Mouse (Mus musculus): ENCODE data around the gene Chdh. TPM values are rescaled to one million over a fixed set of nuclear protein-coding genes. Genes with fewer than 3 reads are reported as not detected.
A peak's percentile ranks its signal among the peaks of the same experiment; 100 is the strongest.

Chdh gene
- 2.4 TPM in 2 replicates for polyA plus RNA-seq (2012; rRNA removed)
- polyA plus RNA-seq (2014; fragmentation: Nextera tagmentation; extraction: Ambion mirVana), result 1.2 and 1.5 TPM in 2 replicates

GRCm38 (mm10) chr14:30008733-30009575 lies at the start of gene Chdh, which contains the start of gene Il17rb:
Gene Chdh, plus strand, starts transcription at chr14:30009023.
Gene Il17rb, minus strand, starts transcription at chr14:30008896.
- Histone ChIP-seq H3K9me3 (ENCODE audit: control insufficient read depth, low read length) (no peaks in the 10 kb centered on the region), H3K4me1 (replicated peaks; ENCODE audit: control insufficient read depth in 2 of 2, insufficient read depth in 2 of 2, low read length in 1 of 2) (no peaks in the 10 kb centered on the region; a peak in 1 of 4 replicates), H3K4me2 (ENCODE audit: low read depth) (peak within 1 kb of the TSS; percentile 52), H3K9ac (replicated peaks) (0 out of 2 replicates have a peak within 1 kb of the TSS, but pooled peaks have one; percentile 1), H3K27me3 (ENCODE audit: control insufficient read depth, insufficient read depth, low read length) (peaks cover 19% of the 10 kb centered on the region), H3K27ac (no peak within 1 kb of the TSS), H3K4me3 (ENCODE audit: insufficient read depth in 1 of 2, low read depth in 2 of 2, low read length in 2 of 2) (peak within 1 kb of the TSS; percentile 24 to 46), H3K36me3 (replicated peaks; ENCODE audit: control insufficient read depth, insufficient read depth, low read depth) (no peaks in the 10 kb centered on the region)
- DNase-seq (ENCODE audit: low read depth in 3 of 3, low spot score in 3 of 3) (no peak), ATAC-seq (ENCODE audit: insufficient read depth) (peak; percentile 60)
- WGBS (ENCODE audit: insufficient replicate concordance), result 8% methylated on average over 52 of the region's 54 CpGs
- TF ChIP-seq CTCF (IDR thresholded peaks at IDR 0.05; ENCODE audit: low read depth) (no peak), EP300 (IDR thresholded peaks at IDR 0.05; ENCODE audit: low read depth) (no peak)

DNA sequence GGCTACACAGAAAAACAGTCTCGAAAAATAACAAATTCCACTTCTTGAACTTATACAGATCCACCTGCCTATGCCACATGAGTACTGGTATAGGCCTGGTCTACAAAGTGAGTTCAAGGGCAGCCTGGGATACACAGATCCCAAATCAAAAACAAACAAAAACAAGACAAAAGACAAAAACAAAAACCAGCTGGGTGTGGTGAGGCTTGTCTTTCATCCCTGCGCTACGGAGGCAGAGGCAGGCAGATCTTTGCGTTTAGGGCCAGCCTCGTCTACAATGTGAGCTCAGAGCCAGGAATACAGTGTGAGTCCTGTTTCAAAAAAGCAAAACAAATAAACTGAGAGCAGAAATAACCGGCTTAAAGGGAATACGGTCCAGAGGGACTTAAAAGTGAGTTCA lies 41.2 kb upstream of the Chdh start:
- no peak for DNase-seq (ENCODE audit: low read depth in 3 of 3, low spot score in 3 of 3)
- Histone ChIP-seq H3K27ac (peak overlapping the region; percentile 48; the same call in 1 of the 2 replicates), H3K4me3 (ENCODE audit: insufficient read depth in 1 of 2, low read depth in 2 of 2, low read length in 2 of 2) (peak overlapping the region; percentile 84 to 86), H3K9ac (replicated peaks) (peak overlapping the region; percentile 66), H3K27me3 (ENCODE audit: control insufficient read depth, insufficient read depth, low read length) (no peaks in the 10 kb centered on the region), H3K9me3 (ENCODE audit: control insufficient read depth, low read length) (no peaks in the 10 kb centered on the region), H3K36me3 (replicated peaks; ENCODE audit: control insufficient read depth, insufficient read depth, low read depth) (peaks cover 21% of the 10 kb centered on the region), H3K4me2 (ENCODE audit: low read depth) (peak overlapping the region; percentile 73), H3K4me1 (replicated peaks; ENCODE audit: control insufficient read depth in 2 of 2, insufficient read depth in 2 of 2, low read length in 1 of 2) (peaks cover 12 to 17% of the 10 kb centered on the region in 2 experiments)
- 50% methylated on average over 7 of the region's 7 CpGs for WGBS (ENCODE audit: insufficient replicate concordance)
- TF ChIP-seq CTCF (IDR thresholded peaks at IDR 0.05; ENCODE audit: low read depth), result no peak
- TF ChIP-seq EP300 (IDR thresholded peaks at IDR 0.05; ENCODE audit: low read depth), result no peak
- ATAC-seq (ENCODE audit: insufficient read depth), result no peak; the same call in 1 of the 2 replicates

DNA sequence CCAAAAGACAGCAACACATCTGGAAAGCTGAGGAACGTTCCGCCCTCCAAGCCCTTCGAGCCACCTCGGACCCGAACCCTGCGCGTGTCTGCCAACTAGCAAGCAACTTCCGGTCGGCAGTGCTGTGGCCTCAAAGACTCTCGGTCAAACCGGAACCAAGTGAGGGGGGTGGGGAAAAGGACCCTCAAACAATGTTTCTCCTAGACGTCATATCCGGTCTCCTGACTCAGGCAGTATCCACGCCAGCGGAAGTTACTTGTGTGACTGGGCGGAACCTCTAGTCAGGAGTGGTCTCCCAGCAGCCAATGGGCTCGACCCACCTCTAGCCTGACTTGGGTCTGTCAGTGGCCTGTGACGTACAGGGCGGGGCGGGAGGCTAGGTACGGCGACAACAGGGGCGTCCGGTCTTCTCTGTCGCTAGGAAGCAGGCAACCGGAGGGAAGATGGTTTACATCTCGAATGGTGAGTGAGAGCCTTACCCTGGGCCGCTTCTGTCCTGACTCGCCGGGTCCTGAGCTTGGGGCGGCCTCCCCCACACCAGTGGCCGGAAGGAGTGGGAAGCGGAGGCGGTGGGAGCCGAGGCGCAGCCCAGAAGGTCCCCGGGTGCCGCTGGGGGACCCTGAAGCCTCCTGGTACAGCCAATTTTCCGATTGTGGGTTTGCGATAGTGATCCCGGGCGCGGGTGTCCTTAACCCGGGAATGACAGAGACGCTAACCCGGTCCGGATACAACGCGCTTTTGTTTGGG lies 40.6 kb upstream of the Chdh start, which contains the start of gene Selenok:
Gene Selenok, plus strand, starts transcription at position 234 of the 747 bp plus-strand sequence.
- H3K4me2 ChIP-seq (ENCODE audit: low read depth), result peak within 1 kb of the TSS; percentile 73
- H3K27ac ChIP-seq, result peak within 1 kb of the TSS; percentile 82
- H3K9me3 ChIP-seq (ENCODE audit: control insufficient read depth, low read length), result no peaks in the 10 kb centered on the region
- peak within 1 kb of the TSS; percentile 84 to 86 for H3K4me3 ChIP-seq (ENCODE audit: insufficient read depth in 1 of 2, low read depth in 2 of 2, low read length in 2 of 2)
- ATAC-seq (ENCODE audit: insufficient read depth) (peak; percentile 100), DNase-seq (ENCODE audit: low read depth in 3 of 3, low spot score in 3 of 3) (peak; percentile 95 to 98 (median 97))
- peaks cover 12 to 17% of the 10 kb centered on the region in 2 experiments for H3K4me1 ChIP-seq (replicated peaks; ENCODE audit: control insufficient read depth in 2 of 2, insufficient read depth in 2 of 2, low read length in 1 of 2)
- H3K27me3 ChIP-seq (ENCODE audit: control insufficient read depth, insufficient read depth, low read length), result no peaks in the 10 kb centered on the region
- TF ChIP-seq EP300 (IDR thresholded peaks at IDR 0.05; ENCODE audit: low read depth) (no peak), CTCF (IDR thresholded peaks at IDR 0.05; ENCODE audit: low read depth) (no peak)
- peak within 1 kb of the TSS; percentile 90 for H3K9ac ChIP-seq (replicated peaks)
- under 1% methylated on average over 49 of the region's 49 CpGs for WGBS (ENCODE audit: insufficient replicate concordance)
- peaks cover 24% of the 10 kb centered on the region for H3K36me3 ChIP-seq (replicated peaks; ENCODE audit: control insufficient read depth, insufficient read depth, low read depth)

DNA sequence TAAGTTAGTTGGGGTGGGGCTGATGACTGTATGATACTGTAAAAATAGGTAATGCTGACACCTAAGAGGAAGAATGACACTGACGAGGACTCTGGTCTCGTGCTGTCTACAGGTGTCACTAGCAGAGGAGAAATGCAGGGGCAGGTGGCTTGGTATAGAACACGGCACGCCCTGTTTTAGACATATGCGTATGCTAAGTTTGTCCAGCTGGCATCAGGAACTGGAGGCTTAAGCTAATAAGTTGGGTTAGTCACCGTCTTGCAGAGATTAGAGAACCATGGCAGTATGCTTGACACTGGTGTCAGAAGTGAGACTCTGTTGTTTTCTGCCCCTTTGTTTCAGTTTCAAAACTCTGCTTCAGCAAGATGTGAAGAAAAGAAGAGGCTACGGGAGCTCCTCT lies 37.4 kb upstream of the Chdh start:
- no peak overlapping the region for H3K9ac ChIP-seq (replicated peaks)
- H3K27ac ChIP-seq, result no peak overlapping the region
- H3K9me3 ChIP-seq (ENCODE audit: control insufficient read depth, low read length), result no peaks in the 10 kb centered on the region
- H3K4me3 ChIP-seq (ENCODE audit: insufficient read depth in 1 of 2, low read depth in 2 of 2, low read length in 2 of 2), result no peak overlapping the region
- no peaks in the 10 kb centered on the region for H3K27me3 ChIP-seq (ENCODE audit: control insufficient read depth, insufficient read depth, low read length)
- ATAC-seq (ENCODE audit: insufficient read depth) (no peak), DNase-seq (ENCODE audit: low read depth in 3 of 3, low spot score in 3 of 3) (no peak)
- no peak overlapping the region for H3K4me2 ChIP-seq (ENCODE audit: low read depth)
- no peak for TF ChIP-seq EP300 (IDR thresholded peaks at IDR 0.05; ENCODE audit: low read depth)
- no peak for TF ChIP-seq CTCF (IDR thresholded peaks at IDR 0.05; ENCODE audit: low read depth)
- 86% methylated on average over 7 of the region's 7 CpGs for WGBS (ENCODE audit: insufficient replicate concordance)
- peaks cover 33% of the 10 kb centered on the region for H3K36me3 ChIP-seq (replicated peaks; ENCODE audit: control insufficient read depth, insufficient read depth, low read depth)
- H3K4me1 ChIP-seq (replicated peaks; ENCODE audit: control insufficient read depth in 2 of 2, insufficient read depth in 2 of 2, low read length in 1 of 2), result peaks cover 12 to 17% of the 10 kb centered on the region in 2 experiments

Measured in liver, embryonic 14.5 days (tissue).